Mouse (Mus musculus) C2C12 (cell line): ENCODE measurements around the gene Prtn3. TPM values are rescaled to one million over a fixed set of nuclear protein-coding genes. Genes with fewer than 3 reads are reported as not detected.
A peak's percentile ranks its signal among the peaks of the same experiment; 100 is the strongest.

Experiments
- H3K27me3 ChIP-seq: one replicate; pipeline ENCODE4 v1.6.1; 2011; ENCODE audit not compliant: control insufficient read depth, insufficient read depth, insufficient read length
- H3K36me3 ChIP-seq: one replicate; pipeline ENCODE4 v1.6.1; 2011; ENCODE audit not compliant: control insufficient read depth, insufficient read depth
- H3K4me3 ChIP-seq: one replicate; pipeline ENCODE4 v1.5.1; 2011; ENCODE audit warnings: mild to moderate bottlenecking, control low read depth; ENCODE audit not compliant: poor library complexity, insufficient read depth, severe bottlenecking
- H3K79me2 ChIP-seq: one replicate; pipeline ENCODE4 v1.6.1; 2011; ENCODE audit not compliant: control insufficient read depth, insufficient read depth
- H3K79me3 ChIP-seq: one replicate; pipeline ENCODE4 v1.6.1; 2011; ENCODE audit warnings: low read depth, control low read depth
- H3ac ChIP-seq: one replicate; pipeline ENCODE3; 2011; ENCODE audit warnings: low read depth; ENCODE audit not compliant: control insufficient read depth, insufficient read length
- CEBPB ChIP-seq: IDR thresholded peaks from one replicate; pipeline ENCODE4 v1.6.1; 2011; ENCODE audit warnings: low read depth, mild to moderate bottlenecking, control low read depth, moderate library complexity
- CTCF ChIP-seq: IDR thresholded peaks from one replicate; pipeline ENCODE4 v1.5.1; 2011; ENCODE audit not compliant: control insufficient read depth, insufficient read depth, insufficient read length
- FOSL1 ChIP-seq: IDR thresholded peaks from one replicate; pipeline ENCODE4 v1.8.0; 2011; ENCODE audit warnings: mild to moderate bottlenecking, low read length; ENCODE audit not compliant: poor library complexity, insufficient read depth, severe bottlenecking
- MAX ChIP-seq: IDR thresholded peaks from one replicate; pipeline ENCODE4 v1.6.1; 2011; ENCODE audit warnings: mild to moderate bottlenecking, control low read depth
- MYOD1 ChIP-seq: IDR thresholded peaks from one replicate; pipeline ENCODE4 v1.6.1; 2011; ENCODE audit warnings: low read depth; ENCODE audit not compliant: control insufficient read depth, insufficient read length
- MYOG ChIP-seq: IDR thresholded peaks from one replicate; pipeline ENCODE4 v1.6.1; 2011; ENCODE audit not compliant: control insufficient read depth, insufficient read length; ENCODE audit errors: extremely low read depth
- USF1 ChIP-seq: IDR thresholded peaks from one replicate; pipeline ENCODE4 v1.6.1; 2011; ENCODE audit warnings: low read depth, mild to moderate bottlenecking, control low read depth, moderate library complexity
- long read RNA-seq, 2 experiments: library from polyadenylated mRNA; unstranded; transcript quantifications; one replicate each; pipeline ENCODE4 v2.0.0; 2019 to 2020
- polyA plus RNA-seq: library from polyadenylated mRNA; unstranded; fragments of >200 nt; fragmentation: generic; extraction: Trizol; gene quantifications from one replicate; pipeline ENCODE4 v1.2.1, GENCODE M21; 2012; ENCODE audit warnings: missing spikeins

Gene Prtn3
- polyA plus RNA-seq: not detected
- long read RNA-seq, experiment 1, partial matches to known transcripts: 0 of 1 reads
- long read RNA-seq, experiment 1, other reads (novel, unspliced or antisense): 0 of 1 reads
- long read RNA-seq, experiment 2: 0 reads

GRCm38 (mm10) chr10:79874290-79874862 is at the start of gene Prtn3, which contains the start of gene Plppr3:
Prtn3 (plus strand) TSS chr10:79874476.
Plppr3 (minus strand) TSS chr10:79874634.
- no peaks in the 10 kb centered on the region for H3K79me3 ChIP-seq
- TF ChIP-seq CEBPB (no peak), MYOD1 (no peak)
- H3K79me2 ChIP-seq: no peaks in the 10 kb centered on the region
- H3ac ChIP-seq: peak within 1 kb of the TSS; percentile 66
- peak within 1 kb of the TSS; percentile 11 for H3K4me3 ChIP-seq
- H3K27me3 ChIP-seq: no peaks in the 10 kb centered on the region
- H3K36me3 ChIP-seq: no peaks in the 10 kb centered on the region

GRCm38 (mm10) chr10:79831583-79831982 is 42.7 kb upstream of the Prtn3 start:
- H3K79me2 ChIP-seq: no peaks in the 10 kb centered on the region
- no peak overlapping the region for H3K4me3 ChIP-seq
- H3K79me3 ChIP-seq: no peaks in the 10 kb centered on the region
- TF ChIP-seq CTCF (no peak), MYOD1 (no peak), USF1 (no peak), CEBPB (no peak), MYOG (no peak), MAX (no peak), FOSL1 (no peak)
- H3K36me3 ChIP-seq: no peaks in the 10 kb centered on the region
- peaks cover 21% of the 10 kb centered on the region for H3K27me3 ChIP-seq
- H3ac ChIP-seq: no peak overlapping the region

- no peak for TF ChIP-seq MYOD1
- no peak for TF ChIP-seq FOSL1
- TF ChIP-seq CEBPB: no peak
- TF ChIP-seq MAX: no peak
- TF ChIP-seq CTCF: no peak
- no peak for TF ChIP-seq MYOG
- TF ChIP-seq USF1: no peak
- Histone ChIP-seq H3K36me3 (no peaks in the 10 kb centered on the region), H3K4me3 (no peak overlapping the region), H3K79me2 (no peaks in the 10 kb centered on the region), H3ac (no peak overlapping the region), H3K79me3 (no peaks in the 10 kb centered on the region), H3K27me3 (peaks cover 17% of the 10 kb centered on the region)
Observed at GRCm38 (mm10) chr10:79832026-79832785, 42.1 kb upstream of the Prtn3 start.

GRCm38 (mm10) chr10:79832786-79833181 is 41.5 kb upstream of the Prtn3 start:
- H3K79me2 ChIP-seq: no peaks in the 10 kb centered on the region
- no peaks in the 10 kb centered on the region for H3K36me3 ChIP-seq
- H3K27me3 ChIP-seq: peaks cover 17% of the 10 kb centered on the region
- H3K79me3 ChIP-seq: no peaks in the 10 kb centered on the region
- no peak overlapping the region for H3ac ChIP-seq
- no peak overlapping the region for H3K4me3 ChIP-seq
- TF ChIP-seq MYOG (no peak), FOSL1 (no peak), CTCF (no peak), CEBPB (no peak), USF1 (no peak), MYOD1 (no peak), MAX (no peak)

GRCm38 (mm10) chr10:79834769-79835398 is 39.4 kb upstream of the Prtn3 start:
- no peaks in the 10 kb centered on the region for H3K79me3 ChIP-seq

GRCm38 (mm10) chr10:79836918-79837317 is 37.4 kb upstream of the Prtn3 start:
- Histone ChIP-seq H3K27me3 (no peaks in the 10 kb centered on the region), H3K36me3 (no peaks in the 10 kb centered on the region), H3ac (no peak overlapping the region), H3K79me2 (no peaks in the 10 kb centered on the region), H3K4me3 (no peak overlapping the region), H3K79me3 (no peaks in the 10 kb centered on the region)
- TF ChIP-seq USF1 (no peak), MAX (no peak), FOSL1 (no peak), MYOG (no peak), CTCF (no peak), CEBPB (no peak), MYOD1 (no peak)

More at GRCm38 (mm10) chr10:79834769-79835398, 39.4 kb upstream of the Prtn3 start:
- Histone ChIP-seq H3K4me3 (no peak overlapping the region), H3ac (no peak overlapping the region), H3K79me2 (no peaks in the 10 kb centered on the region), H3K36me3 (no peaks in the 10 kb centered on the region), H3K27me3 (peaks cover 9% of the 10 kb centered on the region)
- TF ChIP-seq CTCF (peak; percentile 91), FOSL1 (no peak)
